Mouse (Mus musculus): ENCODE data around the gene Ttc22.

Ttc22 gene

GRCm38 (mm10) chr4:106630333-106631220 lies 8.3 kb downstream of the Ttc22 start:
- ChIA-PET CTCF (interaction anchor here (0.6 to 4.0 kb wide), 38 partner anchors 8 to 508 kb away, joined by 3 to 53 read pairs (median 4); partner anchors contain the start of genes Ttc22 (in 1 of the 4) and Ttc4 (in 1 of the 4)), POLR2A (interaction anchor here in 3 of 4 experiments (0.6 to 2.5 kb wide), 16 partner anchors 8 to 1071 kb away, joined by 3 to 8 read pairs (median 3); partner anchors contain the start of genes Pars2 (in 2 of the 3), Tceanc2 (in 1 of the 3) and Tmem59 (in 1 of the 3))

GRCm38 (mm10) chr4:106632313-106632712 lies 10.1 kb downstream of the Ttc22 start:
- POLR2A ChIA-PET: interaction anchor here in 2 of 4 experiments (1.2 to 2.5 kb wide), 2 partner anchors 72 to 74 kb away, joined by 3 to 6 read pairs; no protein-coding TSS in a partner anchor
- CTCF ChIA-PET: interaction anchor here in 3 of 4 experiments (0.6 to 4.0 kb wide), 5 partner anchors 50 to 81 kb away, joined by 3 to 53 read pairs (median 8); no protein-coding TSS in a partner anchor

- CTCF ChIA-PET: interaction anchor here in 3 of 4 experiments (0.6 to 1.5 kb wide), 8 partner anchors 22 to 525 kb away, joined by 3 to 9 read pairs (median 3); no protein-coding TSS in a partner anchor
- POLR2A ChIA-PET: interaction anchor here in 3 of 4 experiments (0.6 to 2.0 kb wide), 7 partner anchors 11 to 688 kb away, joined by 3 to 4 read pairs (median 3); partner anchors contain the start of gene Ttc22 (in 1 of the 3)
Observed at GRCm38 (mm10) chr4:106633281-106634085, 11.3 kb downstream of the Ttc22 start.

- POLR2A ChIA-PET: interaction anchor here in 3 of 4 experiments (0.8 to 2.0 kb wide), 5 partner anchors 11 to 74 kb away, joined by 3 to 4 read pairs (median 3); partner anchors contain the start of gene Ttc22 (in 1 of the 3)
Observed at GRCm38 (mm10) chr4:106634086-106634479, 11.9 kb downstream of the Ttc22 start.

GRCm38 (mm10) chr4:106643483-106644217 lies 21.4 kb downstream of the Ttc22 start:
- ChIA-PET POLR2A (no interaction called here), CTCF (interaction anchor here in 2 of 4 experiments (0.5 to 0.9 kb wide), 2 partner anchors 13 to 1453 kb away, joined by 5 to 7 read pairs; no protein-coding TSS in a partner anchor)

More at GRCm38 (mm10) chr4:106634086-106634479, 11.9 kb downstream of the Ttc22 start:
- CTCF ChIA-PET: interaction anchor here in 3 of 4 experiments (0.6 to 1.5 kb wide), 6 partner anchors 74 to 524 kb away, joined by 3 to 9 read pairs (median 4); no protein-coding TSS in a partner anchor

- POLR2A ChIA-PET: no interaction called here
- CTCF ChIA-PET: interaction anchor here in 3 of 4 experiments (0.5 kb wide), 3 partner anchors 136 to 1453 kb away, joined by 3 to 7 read pairs (median 7); no protein-coding TSS in a partner anchor
Observed at GRCm38 (mm10) chr4:106644218-106644610, 22.0 kb downstream of the Ttc22 start.

GRCm38 (mm10) chr4:106645797-106646196 lies 23.6 kb downstream of the Ttc22 start:
- CTCF ChIA-PET: interaction anchor here in 1 of 4 experiments (0.6 to 0.7 kb wide), 3 partner anchors 29 to 137 kb away, joined by 4 to 20 read pairs (median 10); partner anchors contain the start of gene Lexm
- POLR2A ChIA-PET: interaction anchor here in 3 of 4 experiments (0.5 to 1.1 kb wide), 8 partner anchors 8 to 1259 kb away, joined by 3 to 5 read pairs (median 3); no protein-coding TSS in a partner anchor

- CTCF ChIA-PET: interaction anchor here in 2 of 4 experiments (0.6 to 1.3 kb wide), 3 partner anchors 10 to 148 kb away, joined by 3 to 5 read pairs (median 3); no protein-coding TSS in a partner anchor
- POLR2A ChIA-PET: interaction anchor here in 1 of 4 experiments (1.3 kb wide), 2 partner anchors 9 to 10 kb away, joined by 3 read pairs; no protein-coding TSS in a partner anchor
Observed at GRCm38 (mm10) chr4:106647137-106647536, 24.9 kb downstream of the Ttc22 start.

- ChIA-PET POLR2A (interaction anchor here in 3 of 4 experiments (0.6 to 2.3 kb wide), 14 partner anchors 10 to 527 kb away, joined by 3 to 10 read pairs (median 4); partner anchors contain the start of genes Ssbp3 (in 1 of the 3), Tceanc2 (in 1 of the 3) and Tmem59 (in 1 of the 3)), CTCF (interaction anchor here in 1 of 4 experiments (0.8 kb wide), 1 partner anchor 37 kb away, joined by 4 read pairs; no protein-coding TSS in a partner anchor)
Observed at GRCm38 (mm10) chr4:106650833-106651527, 28.7 kb downstream of the Ttc22 start, which contains the start of gene Pars2. Gene Pars2, plus strand, starts transcription at chr4:106651069.

- ChIA-PET CTCF (interaction anchor here in 1 of 4 experiments (1.0 kb wide), 1 partner anchor 56 kb away, joined by 3 read pairs; no protein-coding TSS in a partner anchor), POLR2A (interaction anchor here in 1 of 4 experiments (0.9 kb wide), 1 partner anchor 19 kb away, joined by 3 read pairs; no protein-coding TSS in a partner anchor)
Observed at GRCm38 (mm10) chr4:106652546-106652945, 30.3 kb downstream of the Ttc22 start.

- ChIA-PET CTCF (interaction anchor here in 2 of 4 experiments (0.8 to 1.0 kb wide), 2 partner anchors 22 to 55 kb away, joined by 3 read pairs; no protein-coding TSS in a partner anchor), POLR2A (interaction anchor here in 2 of 4 experiments (0.7 to 1.2 kb wide), 4 partner anchors 7 to 39 kb away, joined by 3 read pairs; no protein-coding TSS in a partner anchor)
Observed at GRCm38 (mm10) chr4:106653051-106653450, 30.8 kb downstream of the Ttc22 start.

- CTCF ChIA-PET: interaction anchor here in 2 of 4 experiments (0.5 to 0.8 kb wide), 2 partner anchors 23 to 75 kb away, joined by 3 read pairs; partner anchors contain the start of gene Mroh7 (in 1 of the 2)
- POLR2A ChIA-PET: interaction anchor here in 3 of 4 experiments (0.6 to 2.5 kb wide), 10 partner anchors 9 to 849 kb away, joined by 3 to 11 read pairs (median 4); partner anchors contain the start of gene Ttc4 (in 1 of the 3)
Observed at GRCm38 (mm10) chr4:106655681-106656080, 33.4 kb downstream of the Ttc22 start.

GRCm38 (mm10) chr4:106663956-106664470 lies 41.8 kb downstream of the Ttc22 start:
- POLR2A ChIA-PET: no interaction called here

GRCm38 (mm10) chr4:106664697-106665096 lies 42.5 kb downstream of the Ttc22 start:
- ChIA-PET POLR2A (interaction anchor here in 3 of 4 experiments (0.6 to 2.5 kb wide), 8 partner anchors 8 to 337 kb away, joined by 3 to 11 read pairs (median 4); no protein-coding TSS in a partner anchor), CTCF (interaction anchor here in 2 of 4 experiments (0.5 to 1.9 kb wide), 5 partner anchors 26 to 40 kb away, joined by 3 to 5 read pairs (median 3); no protein-coding TSS in a partner anchor)

More at GRCm38 (mm10) chr4:106663956-106664470, 41.8 kb downstream of the Ttc22 start:
- CTCF ChIA-PET: no interaction called here

- ChIA-PET CTCF (interaction anchor here in 2 of 4 experiments (0.5 to 1.9 kb wide), 5 partner anchors 25 to 40 kb away, joined by 3 to 5 read pairs (median 3); no protein-coding TSS in a partner anchor), POLR2A (interaction anchor here in 3 of 4 experiments (0.6 to 2.5 kb wide), 10 partner anchors 9 to 522 kb away, joined by 3 to 11 read pairs (median 4); no protein-coding TSS in a partner anchor)
Observed at GRCm38 (mm10) chr4:106665269-106665668, 43.0 kb downstream of the Ttc22 start.
